Mouse (Mus musculus): ENCODE data around the gene Card19.

DNA sequence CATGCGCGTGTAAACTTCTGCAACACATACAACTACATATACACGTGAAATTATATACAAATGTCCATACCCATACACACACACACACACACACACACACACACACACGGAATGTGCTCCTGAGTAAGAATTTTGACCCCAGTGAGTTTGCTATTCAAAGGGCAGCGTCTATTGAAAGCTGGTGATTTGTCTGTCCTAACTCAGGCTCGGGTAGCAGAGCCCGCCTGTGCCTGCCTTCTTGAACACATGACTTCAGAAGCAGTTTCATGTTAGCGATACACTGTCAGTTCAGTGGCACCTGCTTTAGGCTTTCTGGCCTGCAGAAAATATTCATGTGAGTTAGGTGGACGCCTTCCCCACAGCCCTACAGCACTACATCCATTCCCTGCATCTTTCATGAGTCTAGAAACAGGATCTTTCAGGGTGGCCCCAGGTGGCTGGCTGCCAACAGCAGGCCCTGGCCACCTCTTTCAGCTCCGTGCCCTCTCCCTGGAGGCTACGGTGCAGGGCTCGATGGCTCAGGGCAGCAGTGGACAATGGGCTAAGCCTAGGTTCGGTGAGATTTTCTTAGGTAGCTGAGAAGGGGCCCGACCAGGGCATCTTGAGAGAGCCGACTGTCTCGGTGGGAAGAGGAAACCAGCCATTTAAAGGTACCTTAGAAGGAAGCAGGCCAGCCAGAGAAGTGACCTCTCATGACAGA, 23.5 kb downstream of the Card19 start:
- no peak for TF ChIP-seq POLR2A (IDR thresholded peaks at IDR 0.05; ENCODE audit: low read depth, low read length)
- no peak for TF ChIP-seq CTCF (conservative IDR thresholded peaks at IDR 0.05; ENCODE audit: insufficient read depth, insufficient read length, low read depth, low read length)

Data from kidney, adult 2 months (tissue).